Mouse (Mus musculus): ENCODE results near the gene Gm20431. TPM values are rescaled to one million over a fixed set of nuclear protein-coding genes. Genes with fewer than 3 reads are reported as not detected.
A peak's percentile ranks its signal among the peaks of the same experiment; 100 is the strongest.

Gm20431 gene
- polyA plus RNA-seq, 1 experiment from 2014 or later = 9.1 TPM

DNA sequence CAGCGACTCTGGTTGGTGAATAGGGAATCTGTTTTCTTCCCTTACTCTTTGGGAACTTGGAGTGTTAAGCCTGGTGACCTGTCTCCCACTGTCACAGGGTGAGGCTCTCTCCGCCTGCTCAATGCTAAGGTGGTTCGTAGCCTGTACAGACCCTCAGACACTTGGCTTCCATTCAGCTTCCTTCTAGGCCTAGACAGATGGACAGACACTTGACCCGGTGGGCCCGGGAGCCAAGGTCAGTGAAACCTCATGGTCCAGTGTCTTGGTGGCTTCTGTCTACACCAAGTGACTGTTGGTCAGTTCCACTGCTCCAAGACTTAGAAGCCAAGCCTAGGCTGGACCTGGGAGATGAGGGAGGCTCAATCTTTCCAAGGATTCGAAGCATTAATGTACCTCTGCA lies 30.1 kb upstream of the Gm20431 start:
- H3K4me1 ChIP-seq (ENCODE audit: control insufficient read depth, insufficient read depth, low read length) = 0 out of 2 replicates have a peak, but pooled peaks cover 3% of the 10 kb centered on the region
- ATAC-seq (ENCODE audit: low read depth) = no peak
- H3K4me2 ChIP-seq (ENCODE audit: low read depth, low read length) = peak overlapping the region; percentile 98
- WGBS = 82% methylated on average over 6 of the region's 6 CpGs
- no peaks in the 10 kb centered on the region; the same call in 1 of the 2 replicates for H3K27me3 ChIP-seq (replicated peaks; ENCODE audit: control insufficient read depth, insufficient read depth, low read length)
- no peak for DNase-seq (ENCODE audit: low spot score)
- peak overlapping the region; percentile 52; the same call in 1 of the 2 replicates for H3K9ac ChIP-seq (ENCODE audit: low read depth, low read length)
- H3K36me3 ChIP-seq (ENCODE audit: control insufficient read depth, insufficient read depth, low read length) = no peaks in the 10 kb centered on the region
- H3K4me3 ChIP-seq (ENCODE audit: low read depth, low read length) = peak overlapping the region; percentile 74; the same call in 1 of the 2 replicates
- H3K9me3 ChIP-seq (ENCODE audit: control insufficient read depth, low read length) = no peaks in the 10 kb centered on the region
- H3K27ac ChIP-seq (replicated peaks; ENCODE audit: low read depth, low read length) = no peak overlapping the region

- Histone ChIP-seq H3K27ac (replicated peaks; ENCODE audit: low read depth, low read length) (no peak overlapping the region), H3K4me1 (ENCODE audit: control insufficient read depth, insufficient read depth, low read length) (0 out of 2 replicates have a peak, but pooled peaks cover 3% of the 10 kb centered on the region), H3K4me2 (ENCODE audit: low read depth, low read length) (peak overlapping the region; percentile 98), H3K27me3 (replicated peaks; ENCODE audit: control insufficient read depth, insufficient read depth, low read length) (no peaks in the 10 kb centered on the region; the same call in 1 of the 2 replicates), H3K4me3 (ENCODE audit: low read depth, low read length) (peak overlapping the region; percentile 74), H3K36me3 (ENCODE audit: control insufficient read depth, insufficient read depth, low read length) (no peaks in the 10 kb centered on the region), H3K9ac (ENCODE audit: low read depth, low read length) (peak overlapping the region; percentile 52), H3K9me3 (ENCODE audit: control insufficient read depth, low read length) (no peaks in the 10 kb centered on the region)
- 75% methylated on average over 12 of the region's 12 CpGs for WGBS
- DNase-seq (ENCODE audit: low spot score) = no peak
- no peak for ATAC-seq (ENCODE audit: low read depth)
These were observed 29.6 kb upstream of the Gm20431 start for GRCm38 (mm10) chr2:167690962-167691311.

DNA sequence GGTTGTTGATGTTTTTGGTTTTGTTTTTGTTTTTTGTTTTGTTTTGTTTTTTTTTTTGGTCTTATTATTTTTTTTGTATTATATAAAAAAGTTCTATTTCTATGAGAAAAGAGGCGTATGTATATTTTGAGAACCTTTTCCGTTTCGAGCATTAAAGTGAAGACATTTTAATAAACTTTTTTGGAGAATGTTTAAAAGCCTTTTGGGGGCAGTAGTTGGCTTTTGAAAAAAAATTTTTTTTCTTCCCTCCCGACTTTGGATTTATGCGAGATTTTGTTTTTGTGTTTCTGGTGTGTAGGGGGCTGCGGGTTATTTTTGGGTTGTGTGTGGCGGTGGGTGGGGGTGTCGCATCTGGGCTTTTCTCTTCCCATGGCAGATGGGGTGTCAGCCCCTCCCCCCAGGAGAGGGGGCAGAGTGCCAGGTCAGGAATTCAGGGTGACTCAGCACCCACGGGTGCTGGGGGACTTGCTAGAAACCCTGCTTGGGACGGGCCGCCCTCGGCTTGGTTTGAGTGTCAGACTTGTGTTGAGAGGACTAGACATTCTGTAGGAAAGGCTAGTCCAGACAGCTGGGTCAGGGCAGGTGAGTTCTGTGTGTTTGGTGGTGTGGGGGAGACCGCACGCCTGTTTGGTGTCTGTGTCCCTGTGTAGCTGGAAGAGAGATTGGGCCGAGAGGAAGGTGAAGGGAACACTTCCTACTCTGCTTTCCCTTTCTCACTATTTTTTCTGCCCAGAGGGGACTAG lies 29.1 kb upstream of the Gm20431 start:
- H3K4me1 ChIP-seq (ENCODE audit: control insufficient read depth, insufficient read depth, low read length) = 0 out of 2 replicates have a peak, but pooled peaks cover 3% of the 10 kb centered on the region
- 48% methylated on average over 15 of the region's 15 CpGs for WGBS
- H3K9ac ChIP-seq (ENCODE audit: low read depth, low read length) = peak overlapping the region; percentile 81
- no peak overlapping the region for H3K27ac ChIP-seq (replicated peaks; ENCODE audit: low read depth, low read length)
- H3K36me3 ChIP-seq (ENCODE audit: control insufficient read depth, insufficient read depth, low read length) = no peaks in the 10 kb centered on the region
- peak overlapping the region; percentile 74 for H3K4me3 ChIP-seq (ENCODE audit: low read depth, low read length)
- DNase-seq (ENCODE audit: low spot score) (no peak), ATAC-seq (ENCODE audit: low read depth) (no peak)
- no peaks in the 10 kb centered on the region for H3K9me3 ChIP-seq (ENCODE audit: control insufficient read depth, low read length)
- H3K4me2 ChIP-seq (ENCODE audit: low read depth, low read length) = peak overlapping the region; percentile 98
- no peaks in the 10 kb centered on the region; the same call in 1 of the 2 replicates for H3K27me3 ChIP-seq (replicated peaks; ENCODE audit: control insufficient read depth, insufficient read depth, low read length)

GRCm38 (mm10) chr2:167689501-167690218 lies 28.4 kb upstream of the Gm20431 start, which contains the start of gene Tmem189:
Gene Tmem189 (minus strand): TSS chr2:167689822.
- Histone ChIP-seq H3K4me2 (ENCODE audit: low read depth, low read length) (peak within 1 kb of the TSS; percentile 98), H3K9ac (ENCODE audit: low read depth, low read length) (peak within 1 kb of the TSS; percentile 81), H3K4me1 (ENCODE audit: control insufficient read depth, insufficient read depth, low read length) (0 out of 2 replicates have a peak, but pooled peaks cover 3% of the 10 kb centered on the region), H3K4me3 (ENCODE audit: low read depth, low read length) (peak within 1 kb of the TSS; percentile 74), H3K27ac (replicated peaks; ENCODE audit: low read depth, low read length) (peak within 1 kb of the TSS; percentile 74), H3K27me3 (replicated peaks; ENCODE audit: control insufficient read depth, insufficient read depth, low read length) (no peaks in the 10 kb centered on the region; the same call in 1 of the 2 replicates), H3K9me3 (ENCODE audit: control insufficient read depth, low read length) (no peaks in the 10 kb centered on the region), H3K36me3 (ENCODE audit: control insufficient read depth, insufficient read depth, low read length) (no peaks in the 10 kb centered on the region)
- peak; percentile 30 for ATAC-seq (ENCODE audit: low read depth)
- peak; percentile 85 for DNase-seq (ENCODE audit: low spot score)
- WGBS = under 1% methylated on average over 39 of the region's 99 CpGs

DNA sequence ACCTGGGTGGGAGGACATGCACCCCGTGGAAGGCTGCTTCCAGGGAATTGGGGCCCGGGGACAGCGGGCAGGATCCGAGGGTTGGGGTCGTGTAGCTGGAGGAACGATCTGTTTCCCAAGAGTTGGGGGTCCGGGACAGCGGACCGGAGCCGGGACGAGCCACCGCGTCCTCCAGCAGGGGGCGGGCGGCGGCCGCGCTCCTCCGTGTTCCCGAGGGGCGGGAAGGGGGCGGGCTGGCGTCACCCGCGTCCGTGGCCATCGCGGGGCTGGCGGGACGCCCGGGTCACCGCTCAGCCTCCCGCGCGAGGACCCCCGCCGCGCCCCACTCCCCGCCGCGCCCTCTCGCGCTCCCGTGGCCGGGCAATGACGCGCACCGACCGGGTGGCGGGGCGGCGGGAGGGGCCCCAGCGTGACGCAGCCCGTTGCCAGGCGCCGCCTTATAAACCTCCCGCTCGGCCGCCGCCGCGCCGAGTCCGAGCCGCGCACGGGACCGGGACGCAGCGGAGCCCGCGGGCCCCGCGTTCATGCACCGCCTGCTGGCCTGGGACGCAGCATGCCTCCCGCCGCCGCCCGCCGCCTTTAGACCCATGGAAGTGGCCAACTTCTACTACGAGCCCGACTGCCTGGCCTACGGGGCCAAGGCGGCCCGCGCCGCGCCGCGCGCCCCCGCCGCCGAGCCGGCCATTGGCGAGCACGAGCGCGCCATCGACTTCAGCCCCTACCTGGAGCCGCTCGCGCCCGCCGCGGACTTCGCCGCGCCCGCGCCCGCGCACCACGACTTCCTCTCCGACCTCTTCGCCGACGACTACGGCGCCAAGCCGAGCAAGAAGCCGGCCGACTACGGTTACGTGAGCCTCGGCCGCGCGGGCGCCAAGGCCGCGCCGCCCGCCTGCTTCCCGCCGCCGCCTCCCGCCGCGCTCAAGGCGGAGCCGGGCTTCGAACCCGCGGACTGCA lies 27.5 kb upstream of the Gm20431 start, which contains the start of gene Cebpb:
TSS of gene Cebpb (plus strand) at position 418 of the 954 bp plus-strand sequence.
- H3K27ac ChIP-seq (replicated peaks; ENCODE audit: low read depth, low read length) = peak within 1 kb of the TSS; percentile 74
- no peaks in the 10 kb centered on the region for H3K9me3 ChIP-seq (ENCODE audit: control insufficient read depth, low read length)
- H3K4me1 ChIP-seq (ENCODE audit: control insufficient read depth, insufficient read depth, low read length) = 0 out of 2 replicates have a peak, but pooled peaks cover 3% of the 10 kb centered on the region
- peak within 1 kb of the TSS; percentile 98 for H3K4me2 ChIP-seq (ENCODE audit: low read depth, low read length)
- DNase-seq (ENCODE audit: low spot score) (peak; percentile 85), ATAC-seq (ENCODE audit: low read depth) (peak; percentile 81)
- H3K36me3 ChIP-seq (ENCODE audit: control insufficient read depth, insufficient read depth, low read length) = no peaks in the 10 kb centered on the region
- peak within 1 kb of the TSS; percentile 74 for H3K4me3 ChIP-seq (ENCODE audit: low read depth, low read length)
- no peaks in the 10 kb centered on the region; the same call in 1 of the 2 replicates for H3K27me3 ChIP-seq (replicated peaks; ENCODE audit: control insufficient read depth, insufficient read depth, low read length)
- peak within 1 kb of the TSS; percentile 81 for H3K9ac ChIP-seq (ENCODE audit: low read depth, low read length)
- under 1% methylated on average over 36 of the region's 147 CpGs for WGBS

DNA sequence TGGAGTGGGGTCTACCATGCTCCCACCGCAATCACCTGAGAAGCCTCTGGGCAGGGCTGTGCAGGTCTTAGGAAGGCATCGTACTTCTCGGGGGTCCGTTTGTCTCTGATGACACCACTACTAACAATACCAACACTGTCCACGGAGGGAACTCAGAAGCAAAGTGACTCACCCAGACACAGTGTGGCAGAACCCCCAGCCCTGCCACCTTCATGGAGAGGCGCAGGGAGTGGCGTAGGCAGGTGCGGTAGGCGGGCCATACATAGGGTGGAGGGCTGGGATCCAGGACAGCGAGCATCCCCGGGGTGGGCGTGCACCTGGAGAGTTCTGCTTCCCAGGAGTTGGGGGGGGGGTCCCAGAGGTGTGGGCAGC lies 26.8 kb upstream of the Gm20431 start:
- peak overlapping the region; percentile 81 for H3K9ac ChIP-seq (ENCODE audit: low read depth, low read length)
- 0 out of 2 replicates have a peak, but pooled peaks cover 3% of the 10 kb centered on the region for H3K4me1 ChIP-seq (ENCODE audit: control insufficient read depth, insufficient read depth, low read length)
- peak; percentile 12; the same call in 1 of the 2 replicates for ATAC-seq (ENCODE audit: low read depth)
- peak overlapping the region; percentile 74 for H3K4me3 ChIP-seq (ENCODE audit: low read depth, low read length)
- H3K36me3 ChIP-seq (ENCODE audit: control insufficient read depth, insufficient read depth, low read length) = no peaks in the 10 kb centered on the region
- H3K9me3 ChIP-seq (ENCODE audit: control insufficient read depth, low read length) = no peaks in the 10 kb centered on the region
- no peak for DNase-seq (ENCODE audit: low spot score)
- 25% methylated on average over 11 of the region's 12 CpGs for WGBS
- no peaks in the 10 kb centered on the region; the same call in 1 of the 2 replicates for H3K27me3 ChIP-seq (replicated peaks; ENCODE audit: control insufficient read depth, insufficient read depth, low read length)
- H3K27ac ChIP-seq (replicated peaks; ENCODE audit: low read depth, low read length) = no peak overlapping the region
- H3K4me2 ChIP-seq (ENCODE audit: low read depth, low read length) = peak overlapping the region; percentile 98

GRCm38 (mm10) chr2:167687651-167688101 lies 26.4 kb upstream of the Gm20431 start:
- H3K4me2 ChIP-seq (ENCODE audit: low read depth, low read length) = no peak overlapping the region
- H3K27ac ChIP-seq (replicated peaks; ENCODE audit: low read depth, low read length) = no peak overlapping the region
- H3K9ac ChIP-seq (ENCODE audit: low read depth, low read length) = no peak overlapping the region
- H3K9me3 ChIP-seq (ENCODE audit: control insufficient read depth, low read length) = no peaks in the 10 kb centered on the region
- no peaks in the 10 kb centered on the region; the same call in 1 of the 2 replicates for H3K27me3 ChIP-seq (replicated peaks; ENCODE audit: control insufficient read depth, insufficient read depth, low read length)
- 50% methylated on average over 7 of the region's 11 CpGs for WGBS
- no peaks in the 10 kb centered on the region for H3K36me3 ChIP-seq (ENCODE audit: control insufficient read depth, insufficient read depth, low read length)
- ATAC-seq (ENCODE audit: low read depth) (no peak), DNase-seq (ENCODE audit: low spot score) (no peak)
- no peak overlapping the region for H3K4me3 ChIP-seq (ENCODE audit: low read depth, low read length)
- 0 out of 2 replicates have a peak, but pooled peaks cover 3% of the 10 kb centered on the region for H3K4me1 ChIP-seq (ENCODE audit: control insufficient read depth, insufficient read depth, low read length)

Measured in embryonic facial prominence, embryonic 14.5 days (tissue).